Mouse (Mus musculus) C2C12 (cell line): ENCODE measurements around the gene Tm6sf1.

Source experiments
- CEBPB ChIP-seq: IDR thresholded peaks from one replicate; pipeline ENCODE4 v1.6.1; 2011; ENCODE audit warnings: low read depth, mild to moderate bottlenecking, control low read depth, moderate library complexity
- CTCF ChIP-seq: IDR thresholded peaks from one replicate; pipeline ENCODE4 v1.5.1; 2011; ENCODE audit not compliant: control insufficient read depth, insufficient read depth, insufficient read length
- MYOD1 ChIP-seq: IDR thresholded peaks from one replicate; pipeline ENCODE4 v1.6.1; 2011; ENCODE audit warnings: low read depth; ENCODE audit not compliant: control insufficient read depth, insufficient read length
- USF1 ChIP-seq: IDR thresholded peaks from one replicate; pipeline ENCODE4 v1.6.1; 2011; ENCODE audit warnings: low read depth, mild to moderate bottlenecking, control low read depth, moderate library complexity

DNA sequence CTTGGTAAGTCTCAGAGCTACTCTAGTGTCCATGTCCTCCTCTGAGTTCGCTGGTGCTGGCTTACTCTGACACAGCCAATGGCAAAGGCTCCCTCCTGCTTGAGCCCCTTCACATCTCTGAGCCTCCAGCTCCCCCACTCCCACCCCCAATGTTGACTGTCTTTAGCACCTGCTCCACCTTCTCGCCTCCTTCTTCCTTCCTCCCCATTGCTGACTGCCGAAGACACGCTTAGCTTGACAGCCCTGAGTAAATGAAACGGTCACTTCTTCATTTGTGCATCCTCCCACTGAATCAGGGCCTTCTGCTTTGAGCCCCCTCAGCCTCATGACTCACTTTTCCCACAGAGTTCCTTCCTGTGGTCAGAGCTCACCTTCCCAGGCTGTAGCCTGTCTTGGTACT, 2.2 kb downstream of the Tm6sf1 start:
- TF ChIP-seq CTCF: no peak
- TF ChIP-seq MYOD1: no peak
- TF ChIP-seq USF1: no peak
- no peak for TF ChIP-seq CEBPB
